Mouse (Mus musculus): Measurements from ENCODE around the gene Rps15a.

The Rps15a gene

DNA sequence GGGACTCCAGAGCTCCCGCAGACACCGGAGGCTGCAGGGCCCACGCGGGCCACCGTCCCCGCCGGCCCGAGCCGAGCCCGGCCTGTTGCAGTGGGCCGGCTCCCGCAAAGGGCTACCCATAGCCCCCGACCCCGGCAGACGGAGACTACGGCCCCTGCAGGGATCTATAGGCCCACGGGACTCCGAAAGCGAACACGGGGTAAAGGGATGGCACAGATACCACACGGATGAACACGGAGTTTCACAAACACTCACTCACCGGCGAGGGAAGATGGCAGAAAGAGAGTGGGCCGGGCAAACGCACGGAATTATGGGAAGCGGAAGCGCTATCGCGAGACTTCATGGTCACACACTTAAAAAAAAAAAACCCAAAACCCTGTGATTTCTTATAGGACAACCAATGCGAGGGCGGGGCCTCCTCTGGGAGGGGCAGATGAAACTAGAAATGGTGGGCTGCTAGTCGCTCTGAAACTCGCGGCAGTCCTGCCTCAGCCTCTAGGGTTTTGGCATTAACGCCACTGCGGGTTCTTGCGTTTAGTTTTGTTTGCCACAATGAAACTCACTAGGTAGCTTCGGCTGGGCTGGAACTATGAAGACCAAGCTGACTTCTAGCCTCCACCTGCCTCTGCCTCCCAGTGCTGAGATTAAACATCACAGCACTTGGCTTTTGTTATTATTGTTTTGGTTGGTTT lies at the start of gene Rps15a:
Gene Rps15a, minus strand, starts transcription at position 312 of the 692 bp plus-strand sequence.
- DNase-seq = peak; percentile 96

DNA sequence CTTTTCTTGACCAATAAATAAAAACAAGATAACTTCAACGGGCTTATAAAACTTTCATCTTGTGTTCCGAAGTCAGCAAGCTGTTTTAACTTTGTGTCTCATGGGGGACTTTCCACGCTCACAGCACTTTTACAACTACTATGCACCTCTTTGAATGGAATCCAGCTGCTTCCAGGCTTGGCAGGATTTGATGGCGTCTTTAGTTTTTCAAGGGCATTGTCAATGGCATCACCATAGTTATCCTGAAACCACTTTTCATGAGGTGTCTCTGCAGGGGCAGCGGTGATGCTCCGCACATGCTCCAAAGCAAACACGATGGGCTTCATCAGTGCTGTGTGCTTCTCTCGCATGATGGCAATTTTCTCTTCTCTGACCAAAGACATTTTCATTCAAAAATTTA lies 47.0 kb upstream of the Rps15a start:
- DNase-seq = no peak

DNA sequence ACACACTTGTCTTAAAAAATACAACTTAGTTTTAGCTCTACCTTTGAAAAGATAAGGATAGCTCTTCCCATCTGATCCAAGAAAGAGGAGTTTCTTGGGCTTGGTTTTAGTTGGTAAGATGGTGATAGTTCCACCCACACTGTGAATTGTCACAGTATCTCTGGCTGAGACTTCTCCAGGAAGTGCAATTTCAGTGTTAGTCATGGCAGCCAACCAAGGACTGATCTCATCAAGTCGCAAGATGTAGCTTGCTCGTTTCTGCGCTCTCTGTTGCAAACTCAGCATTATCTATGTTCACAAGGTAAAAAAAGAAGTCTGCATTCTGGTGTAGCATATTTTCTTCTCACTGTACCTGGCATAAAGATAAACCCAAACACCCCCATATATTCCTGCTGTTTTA lies 44.1 kb upstream of the Rps15a start:
- no peak for DNase-seq

DNA sequence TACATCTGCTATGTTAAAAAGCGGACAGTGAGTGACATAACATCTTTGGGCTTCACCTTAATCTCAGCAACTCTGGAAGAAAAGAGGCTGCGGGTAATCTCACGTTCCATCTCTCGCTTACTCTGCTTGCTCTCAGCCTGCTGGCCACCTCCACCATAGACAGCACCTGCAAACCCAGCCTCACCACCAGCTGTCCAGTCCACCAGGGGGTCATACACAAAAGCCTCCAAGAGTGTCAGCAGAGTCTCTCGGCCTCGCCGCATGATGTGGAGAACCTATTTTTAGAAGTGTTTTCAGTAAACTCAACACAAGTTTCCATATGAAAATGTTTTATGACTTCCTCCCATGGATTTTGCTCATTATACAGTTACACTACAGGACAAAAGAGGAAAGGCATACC lies 40.5 kb upstream of the Rps15a start:
- no peak for DNase-seq

DNA sequence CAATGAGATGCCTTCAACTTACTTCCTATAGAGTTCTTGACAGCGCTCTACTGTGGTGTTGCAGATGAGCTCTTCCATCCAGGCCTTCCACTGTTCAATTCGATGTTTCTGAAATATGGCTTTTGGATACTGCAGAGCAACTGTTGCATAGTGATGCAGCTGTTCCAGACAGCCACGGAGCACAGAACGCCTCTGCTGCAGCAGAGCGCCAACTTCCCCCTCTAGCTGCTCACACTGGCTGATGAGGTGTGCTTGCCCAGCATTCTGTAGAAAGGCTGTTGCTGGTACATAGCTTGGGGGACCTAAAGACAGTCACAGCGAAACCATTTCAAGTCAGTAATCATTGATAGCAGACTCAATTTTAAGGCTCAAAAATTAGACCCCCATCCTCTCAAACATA lies 38.2 kb upstream of the Rps15a start:
- no peak for DNase-seq

DNA sequence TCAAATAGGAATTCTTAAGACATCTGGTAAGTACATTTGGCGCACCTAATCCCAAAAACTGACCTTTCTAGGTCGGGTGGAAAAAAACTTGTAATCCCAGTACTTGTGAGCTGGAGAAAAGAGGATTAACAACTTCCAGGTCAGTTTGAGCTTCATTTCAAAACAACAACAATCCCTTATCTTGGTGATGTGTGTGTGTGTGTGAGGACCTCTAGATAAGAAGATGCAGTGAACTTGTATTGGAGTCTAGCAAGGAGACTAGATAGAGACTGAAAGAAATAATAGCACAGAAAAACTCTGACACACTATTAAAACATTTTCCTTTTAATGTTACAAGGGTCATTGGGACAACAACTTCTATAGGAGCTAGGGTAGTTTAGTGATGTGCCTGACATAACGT lies 27.6 kb upstream of the Rps15a start:
- DNase-seq = no peak

DNA sequence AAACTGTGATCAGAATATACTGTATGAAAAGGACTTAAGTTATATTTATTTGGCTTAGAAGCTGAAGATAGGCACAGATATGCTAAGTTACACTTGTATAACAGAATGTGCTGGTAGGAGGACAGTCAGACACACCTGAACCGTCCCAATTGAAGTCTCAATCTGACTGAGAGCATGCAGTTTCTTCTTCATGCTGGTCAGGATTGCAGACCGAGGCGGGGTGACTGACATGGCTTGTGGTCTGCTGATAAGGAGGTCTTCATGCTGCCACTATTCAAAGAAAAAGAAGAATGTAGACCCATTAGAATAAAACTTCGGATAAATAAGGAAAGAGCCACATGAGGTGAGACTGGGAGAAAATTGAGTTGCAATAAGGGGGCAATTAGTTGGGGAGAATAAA lies 27.1 kb upstream of the Rps15a start:
- no peak for DNase-seq

DNA sequence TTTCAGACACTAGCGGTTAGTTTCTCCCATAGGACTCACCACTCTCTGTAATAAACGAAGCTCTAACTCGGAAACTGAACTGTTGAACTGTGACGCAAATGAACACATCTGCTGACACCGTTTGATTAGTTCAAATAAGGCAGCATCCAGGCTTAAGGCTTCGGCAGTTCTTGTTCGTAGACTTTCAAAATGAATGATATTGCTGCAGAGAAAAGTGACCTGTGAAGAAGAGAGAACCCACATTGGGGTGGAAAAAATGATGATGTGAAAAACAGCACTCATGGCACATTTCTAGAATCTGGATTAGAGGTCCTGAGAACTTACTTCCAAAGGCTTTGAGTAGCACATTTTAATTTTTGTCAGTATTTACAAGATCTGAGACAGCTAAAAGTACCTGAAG lies 25.3 kb upstream of the Rps15a start:
- DNase-seq = no peak

DNA sequence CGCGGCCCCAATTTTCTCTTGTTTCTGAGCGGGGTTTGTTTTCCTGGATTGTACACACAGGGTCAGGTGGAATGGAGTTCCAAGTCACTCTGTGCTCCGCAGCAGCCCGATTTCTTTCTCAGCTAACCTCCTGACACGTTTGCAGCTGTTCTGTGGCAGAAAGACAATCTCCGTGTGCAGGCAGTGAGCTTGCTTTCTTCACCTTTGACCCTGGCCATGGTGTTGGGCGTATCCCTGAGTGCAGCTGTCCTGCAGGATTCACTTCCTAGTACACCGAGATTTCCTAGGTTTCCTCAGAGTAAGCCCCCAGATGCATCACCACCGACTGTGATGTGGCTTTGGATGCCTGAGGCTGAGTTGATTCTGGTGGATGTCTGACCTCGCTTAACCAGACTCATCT lies 19.1 kb upstream of the Rps15a start:
- DNase-seq = no peak

DNA sequence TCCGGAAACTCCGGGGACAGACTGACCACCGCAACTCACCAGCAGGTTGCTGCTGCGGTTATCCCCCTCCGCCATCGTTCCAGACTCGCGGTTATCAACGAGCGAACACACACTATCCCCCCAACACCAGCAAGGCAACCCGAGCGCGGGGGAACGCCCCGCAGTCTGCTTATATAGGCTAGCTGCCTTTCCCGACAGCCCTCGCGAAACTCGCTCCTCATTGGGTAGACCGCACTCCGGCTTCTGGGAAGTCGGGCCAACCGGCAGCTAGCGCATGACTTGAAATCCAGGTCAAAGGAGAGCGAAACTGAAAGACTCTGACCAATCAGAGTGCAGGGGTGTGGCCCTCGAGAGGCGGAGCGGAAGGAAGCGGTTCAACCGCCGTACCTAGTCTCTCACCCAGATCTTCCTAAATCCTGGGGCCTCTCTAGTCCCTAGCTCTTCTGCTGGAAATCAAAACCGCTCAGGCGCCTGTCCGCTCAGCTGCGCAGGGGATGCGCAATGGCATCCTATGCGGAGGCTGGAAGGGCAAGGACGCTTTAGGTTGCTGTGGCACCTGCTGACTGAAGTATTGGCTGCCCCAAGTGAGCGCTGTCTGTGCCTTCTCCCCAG lies 13.5 kb upstream of the Rps15a start, which contains the start of gene Arl6ip1:
Gene Arl6ip1, minus strand, starts transcription at position 233 of the 612 bp plus-strand sequence.
- DNase-seq = peak; percentile 96

DNA sequence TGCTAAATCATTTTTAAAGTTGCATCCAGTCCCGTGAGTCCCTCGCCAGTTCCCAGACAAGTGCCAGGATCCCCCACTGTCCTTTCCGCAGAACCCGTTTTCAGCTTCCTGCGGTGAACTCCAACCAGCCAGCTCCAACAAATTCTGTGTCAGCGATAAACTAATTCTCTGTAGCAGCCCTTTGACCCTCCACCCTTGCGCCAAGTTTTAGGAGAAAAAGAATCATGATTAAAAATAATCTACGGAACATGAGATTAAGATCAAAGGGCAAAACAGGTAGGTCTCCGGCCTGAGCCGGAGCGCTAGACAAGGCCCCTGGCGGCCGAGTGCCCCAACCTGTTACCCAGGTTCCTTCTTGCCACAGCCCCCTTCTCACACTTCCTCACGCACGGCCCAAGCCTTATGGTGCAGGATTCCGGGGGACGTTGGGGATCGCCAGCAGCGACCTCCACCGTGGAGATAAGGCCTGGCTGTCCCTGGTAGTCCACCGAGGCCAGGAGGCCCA lies 13.0 kb upstream of the Rps15a start:
- DNase-seq = peak; percentile 19

DNA sequence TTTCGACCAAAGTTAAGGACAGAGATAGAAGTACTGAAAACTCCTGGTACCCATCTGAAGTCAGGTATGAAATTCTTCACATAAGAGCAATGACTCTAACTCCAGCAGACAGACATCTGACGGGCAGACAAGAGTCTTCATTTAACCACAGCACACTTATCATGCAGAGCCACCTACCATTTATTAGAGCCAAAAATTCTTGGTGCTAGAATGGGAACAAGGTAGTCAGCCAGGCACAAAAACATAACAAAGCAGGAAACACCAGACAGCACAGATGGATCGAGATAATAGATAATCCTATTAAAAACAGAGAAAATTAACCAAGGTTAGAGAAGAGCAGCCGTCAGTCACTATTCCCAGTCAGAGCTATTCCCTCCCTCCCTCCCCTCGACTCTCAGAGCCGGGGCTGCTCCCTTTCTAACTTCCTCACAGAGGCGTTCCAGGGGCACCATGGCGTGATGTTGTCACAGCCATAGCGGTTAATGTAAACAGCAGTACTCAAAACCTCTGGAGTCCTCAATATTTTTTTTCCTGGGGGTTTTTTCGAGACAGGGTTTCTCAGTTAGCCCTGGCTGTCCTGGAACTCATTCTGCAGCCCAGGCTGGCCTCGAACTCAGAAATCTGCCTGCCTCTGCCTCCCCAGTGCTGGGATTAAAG lies 10.4 kb upstream of the Rps15a start:
- no peak for DNase-seq

DNA sequence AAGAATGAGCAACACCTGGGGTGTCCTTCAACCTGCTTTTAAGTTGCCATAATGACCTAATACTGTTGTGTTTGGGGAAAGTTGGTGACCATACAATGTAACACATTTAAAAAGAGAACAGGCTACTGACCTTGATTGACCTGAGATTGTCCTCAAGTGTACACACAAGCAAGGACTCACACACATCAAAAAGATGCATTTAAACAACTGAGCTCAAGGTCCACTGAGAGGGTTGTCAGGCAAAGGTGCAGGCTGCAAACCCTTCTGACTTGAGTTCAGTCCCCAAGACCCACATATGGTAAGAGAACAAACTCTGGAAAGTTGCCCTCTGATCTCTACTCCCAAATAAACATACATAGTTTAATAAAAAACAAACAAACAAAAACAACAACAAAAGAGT lies 9.7 kb upstream of the Rps15a start:
- no peak for DNase-seq

DNA sequence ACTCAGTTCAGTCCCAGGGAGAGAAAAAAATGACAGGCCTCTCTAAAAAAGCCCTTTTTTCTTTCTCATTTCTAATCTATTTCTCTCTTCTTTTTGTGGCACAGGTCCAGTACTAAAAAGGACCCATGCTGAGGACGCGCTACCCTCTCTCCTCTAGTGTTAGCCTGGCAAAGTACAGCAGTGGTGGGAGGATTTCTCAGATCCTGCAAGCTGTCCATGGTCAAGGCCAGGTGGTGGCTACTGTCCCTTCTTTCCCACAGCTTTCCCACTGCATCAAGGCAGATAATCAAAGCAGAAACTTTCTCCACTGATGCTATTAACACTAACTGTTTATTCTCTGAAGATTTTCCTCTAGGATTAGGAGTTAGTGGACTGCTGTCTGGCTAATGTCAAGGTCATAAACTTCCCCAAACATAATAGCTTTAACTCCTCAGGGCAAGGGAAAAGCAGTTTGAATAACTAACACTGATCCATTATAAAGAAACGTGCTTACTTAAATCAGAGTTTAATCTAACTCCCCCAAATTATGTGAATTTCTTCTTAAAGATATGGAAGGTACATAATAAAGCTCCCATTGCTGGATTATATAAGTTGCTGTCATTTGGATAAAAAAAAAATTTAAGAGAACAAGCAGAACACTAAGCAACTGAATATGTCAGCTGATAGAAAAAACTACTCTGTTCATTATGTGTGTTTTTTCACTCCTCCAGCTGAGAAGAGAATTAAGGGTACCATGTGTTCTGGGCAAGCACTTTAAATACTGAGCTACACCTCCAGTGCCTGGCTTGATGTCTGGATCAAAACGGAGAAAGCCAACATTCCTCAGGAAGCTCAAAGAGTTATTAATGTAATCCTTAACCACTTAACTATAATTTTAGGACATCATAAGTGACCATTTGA lies 7.8 kb upstream of the Rps15a start:
- DNase-seq = no peak

DNA sequence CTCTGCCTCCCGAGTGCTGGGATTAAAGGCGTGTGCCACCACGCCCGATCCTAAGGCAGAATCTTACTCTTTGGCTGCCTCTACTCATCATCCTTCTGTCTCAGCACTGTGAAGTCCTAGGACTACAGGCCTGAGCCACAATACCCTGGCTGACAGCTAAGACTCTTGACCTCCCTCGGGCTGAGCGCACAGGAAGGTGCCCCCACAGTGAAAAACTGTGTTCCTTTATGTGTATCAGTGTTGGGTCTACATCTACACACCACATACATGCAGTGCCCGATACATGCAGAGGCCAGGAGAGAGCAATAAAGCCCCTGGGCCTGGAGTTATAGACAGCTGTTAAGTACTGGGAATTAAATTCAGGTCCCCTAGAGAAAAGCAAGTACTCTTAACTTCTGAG lies 6.2 kb upstream of the Rps15a start:
- no peak for DNase-seq

DNA sequence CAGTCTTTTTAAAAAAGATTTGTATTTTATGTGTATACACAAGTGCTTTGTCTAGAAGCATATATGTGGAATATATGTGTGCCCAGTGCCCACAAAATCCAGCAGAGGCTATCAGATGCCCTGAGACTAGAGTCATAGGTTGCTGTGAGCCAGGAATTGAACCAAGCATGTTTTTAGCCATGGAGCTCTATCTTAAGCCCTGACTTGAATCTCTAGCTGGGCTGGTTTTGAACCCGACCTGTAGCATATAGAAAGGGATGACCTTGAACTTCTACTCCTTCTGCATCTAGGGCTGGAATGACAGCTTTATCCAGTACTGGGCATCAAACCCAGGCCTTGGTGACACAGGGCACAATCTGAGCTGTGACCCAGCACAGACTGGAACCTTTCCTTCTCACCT lies 4.7 kb upstream of the Rps15a start:
- DNase-seq = no peak

DNA sequence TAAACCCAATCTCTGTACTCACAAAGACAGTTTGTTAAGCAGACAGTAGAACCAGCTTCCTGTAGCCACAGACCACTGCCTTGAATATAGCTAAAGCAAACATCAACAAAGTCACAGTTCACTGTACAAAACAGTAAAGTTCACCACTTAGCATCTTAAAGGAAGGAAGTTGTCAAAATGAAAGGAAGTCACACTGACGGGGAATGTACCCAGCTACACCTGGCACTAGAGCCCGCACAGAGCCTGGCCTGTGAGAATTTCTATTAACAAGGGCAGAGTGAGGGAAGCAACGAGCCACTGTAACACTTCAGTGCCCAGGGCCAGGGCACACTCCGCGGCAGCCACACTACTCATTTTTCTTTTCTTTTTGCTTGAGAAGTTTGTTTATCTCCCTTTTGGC lies 4.0 kb upstream of the Rps15a start:
- no peak for DNase-seq

DNA sequence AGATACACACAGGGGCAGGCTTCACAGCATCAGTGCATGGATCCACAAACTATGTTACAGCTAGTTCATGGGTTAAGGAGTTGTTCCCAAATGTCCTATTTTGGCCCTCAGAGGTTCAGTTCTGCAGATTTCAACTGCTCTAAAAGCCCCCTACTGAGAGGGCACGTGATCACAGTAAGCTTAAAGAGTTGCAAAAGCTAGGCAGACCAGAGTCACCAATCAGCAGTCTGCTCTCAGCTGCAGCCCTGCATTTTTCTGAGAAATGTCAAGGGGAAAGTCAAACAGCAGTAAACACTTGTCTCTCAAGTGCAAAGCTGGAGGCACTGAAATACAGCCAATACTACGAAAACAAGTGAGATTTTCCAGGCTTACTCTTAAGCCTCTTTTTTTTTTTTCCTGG lies 3.2 kb upstream of the Rps15a start:
- DNase-seq = peak; percentile 52

DNA sequence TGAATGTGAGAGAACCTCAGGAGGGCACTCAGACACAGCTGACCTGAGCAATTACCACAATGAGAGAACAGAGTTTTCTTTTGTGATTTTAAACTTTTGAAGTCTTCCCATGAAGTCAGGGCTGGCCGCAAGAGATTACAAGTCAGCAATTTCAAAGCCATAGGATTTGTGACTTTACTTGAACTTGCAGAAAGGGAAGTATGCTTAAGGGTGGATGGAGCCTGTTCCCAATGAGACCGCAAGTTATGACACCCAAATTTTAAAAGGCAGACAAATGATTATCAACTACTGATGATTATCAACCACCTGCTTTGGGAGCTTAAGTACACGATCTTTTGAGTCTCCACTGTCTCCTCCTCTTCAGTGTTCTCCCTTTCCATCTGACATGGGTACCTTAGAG lies 2.4 kb upstream of the Rps15a start:
- no peak for DNase-seq

DNA sequence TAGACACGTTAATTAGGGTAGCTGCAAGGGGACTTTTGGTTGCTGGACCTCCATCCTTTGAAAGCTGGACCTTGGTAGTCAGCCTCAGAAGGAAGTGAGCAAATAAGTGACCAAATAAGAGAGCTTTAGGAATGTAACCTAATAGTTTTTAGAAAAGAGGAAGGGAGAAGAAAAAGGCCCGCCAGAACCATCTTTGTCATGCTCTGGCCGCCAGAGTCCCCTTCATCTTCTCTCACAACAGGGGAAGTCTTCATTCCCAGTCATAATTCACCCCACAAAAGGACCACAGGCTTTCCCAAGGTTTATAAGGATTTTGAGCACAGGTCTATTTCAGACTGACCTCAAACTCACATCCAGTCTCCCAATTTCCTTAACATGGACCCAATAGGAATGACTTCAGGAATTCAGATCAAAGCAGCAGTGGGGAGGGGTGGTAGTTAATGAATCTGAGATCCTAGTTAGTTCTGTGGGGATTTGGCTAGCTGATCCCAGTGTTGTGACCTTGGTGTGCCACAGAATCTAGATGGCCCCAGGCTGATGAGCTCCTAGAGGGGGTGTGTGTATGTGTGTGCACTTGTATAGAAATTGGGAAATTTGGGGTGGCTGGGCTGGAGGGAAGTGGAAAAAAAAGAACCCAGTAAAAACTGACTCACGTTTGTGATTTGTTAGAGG lies 1.7 kb upstream of the Rps15a start:
- no peak for DNase-seq

DNA sequence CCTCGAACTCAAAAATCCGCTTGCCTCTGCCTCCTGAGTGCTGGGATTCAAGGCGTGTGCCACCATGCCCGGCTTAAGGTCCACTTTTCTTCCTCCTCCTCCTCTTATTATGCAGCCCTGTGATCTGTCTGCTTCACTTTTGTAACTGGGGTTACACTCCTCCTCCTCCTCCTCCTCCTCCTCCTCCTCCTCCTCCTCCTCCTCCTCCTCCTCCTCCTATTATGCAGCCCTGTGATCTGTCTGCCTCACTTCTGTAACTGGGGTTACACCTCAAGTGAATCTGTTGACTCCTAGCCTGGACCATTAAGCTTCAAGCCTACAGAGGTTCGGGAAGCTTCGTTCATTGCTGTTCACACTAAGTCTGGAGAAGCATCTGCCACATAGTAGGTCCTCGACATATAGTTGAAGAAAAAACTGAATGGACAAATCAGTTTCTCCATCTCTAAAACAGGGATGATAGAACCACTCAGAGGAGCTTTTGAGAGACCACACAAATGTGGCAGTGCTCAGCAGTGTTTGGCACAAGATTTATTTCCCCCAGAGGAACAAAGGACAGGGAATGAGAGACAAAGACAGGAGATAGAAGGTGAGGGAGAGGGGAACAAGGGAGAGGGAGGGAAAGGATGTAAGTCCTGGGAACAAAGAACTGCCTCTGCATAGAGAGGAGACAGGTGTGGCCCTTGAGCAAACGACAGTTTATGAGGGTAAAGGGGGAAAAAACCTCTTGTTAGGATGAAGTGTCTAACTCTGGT lies 975 bp upstream of the Rps15a start:
- DNase-seq = no peak

DNA sequence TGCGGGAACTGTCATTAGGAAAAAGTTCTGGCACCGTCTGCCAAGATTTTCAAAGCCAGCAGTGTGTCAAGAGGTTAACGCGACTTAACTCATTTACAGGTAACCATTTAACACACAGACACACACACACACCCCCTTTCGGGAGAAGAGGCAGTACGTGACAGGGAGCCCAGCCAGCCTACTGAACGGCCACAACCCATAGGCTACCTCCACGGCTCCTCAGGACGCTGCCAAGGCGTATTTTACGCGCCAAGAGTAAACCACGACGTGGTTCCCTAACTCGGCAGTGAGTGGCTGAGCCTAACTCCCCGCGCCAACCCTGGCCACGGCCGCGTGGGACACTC lies 483 bp downstream of the Rps15a start:
- DNase-seq = no peak

All from lung, postnatal 14 days (tissue).